Mouse (Mus musculus) embryonic facial prominence, embryonic 13.5 days (tissue): ENCODE data around the gene Polr3a. TPM values are rescaled to one million over a fixed set of nuclear protein-coding genes. Genes with fewer than 3 reads are reported as not detected.

Experiments
- ATAC-seq: fragments of 200-750 bp; cut with Nextera tagmentation; 2 replicates; pipeline ENCODE4 v1.8.0; 2017; ENCODE audit warnings: low read depth; ENCODE audit not compliant: insufficient number of reproducible peaks, insufficient read depth, low FRiP score, low TSS enrichment
- H3K27ac ChIP-seq: fragments of 300-500 bp; sonication (generic); 2 replicates; pipeline ENCODE4 v1.5.1; 2015; ENCODE audit warnings: moderate library complexity, mild to moderate bottlenecking, inconsistent platforms
- H3K27me3 ChIP-seq: fragments of 300-500 bp; sonication (generic); 2 replicates; pipeline ENCODE4 v1.6.1; 2015; ENCODE audit warnings: mild to moderate bottlenecking, inconsistent platforms
- H3K36me3 ChIP-seq: fragments of 300-500 bp; sonication (generic); 2 replicates; pipeline ENCODE4 v1.6.1; 2015; ENCODE audit warnings: mild to moderate bottlenecking, inconsistent platforms
- H3K4me1 ChIP-seq: fragments of 300-500 bp; sonication (generic); 2 replicates; pipeline ENCODE4 v1.6.1; 2015; ENCODE audit warnings: inconsistent platforms
- H3K4me2 ChIP-seq: fragments of 300-500 bp; sonication (generic); 2 replicates; pipeline ENCODE4 v1.6.1; 2015; ENCODE audit warnings: moderate library complexity, mild to moderate bottlenecking, inconsistent platforms
- H3K4me3 ChIP-seq: fragments of 300-500 bp; sonication (generic); 2 replicates; pipeline ENCODE4 v1.5.1; 2015; ENCODE audit warnings: mild to moderate bottlenecking, inconsistent platforms
- H3K9ac ChIP-seq: fragments of 300-500 bp; sonication (generic); 2 replicates; pipeline ENCODE4 v1.6.1; 2015; ENCODE audit warnings: mild to moderate bottlenecking, inconsistent platforms
- H3K9me3 ChIP-seq: fragments of 300-500 bp; sonication (generic); 2 replicates; pipeline ENCODE4 v1.6.1; 2016; ENCODE audit warnings: inconsistent platforms
- WGBS: fragments of 180-500 bp; shearing (Covaris S2); methylation state at CpG from one replicate; pipeline ENCODE4 v1.1.7; 2015; ENCODE audit warnings: mixed read lengths; 5-methylcytosine and 5-hydroxymethylcytosine counted together
- polyA plus RNA-seq: library from polyadenylated mRNA; unstranded; fragments of >200 nt; fragmentation: Nextera tagmentation; extraction: Ambion mirVana; gene quantifications from 2 replicates; pipeline ENCODE4 v1.2.1, GENCODE M21; 2015

The Polr3a gene
- polyA plus RNA-seq, 1 experiment from 2014 or later, result 24.3 TPM

GRCm38 (mm10) chr14:24508070-24508773 is 21.4 kb upstream of the Polr3a start:
- 17% methylated on average over 18 of the region's 18 CpGs for WGBS
- H3K27ac ChIP-seq, result peak overlapping the region; percentile 23; the same call in 1 of the 2 replicates
- no peaks in the 10 kb centered on the region for H3K9me3 ChIP-seq
- H3K36me3 ChIP-seq, result no peaks in the 10 kb centered on the region
- peak overlapping the region; percentile 44; the same call in 1 of the 2 replicates for H3K9ac ChIP-seq
- peak overlapping the region; percentile 21 for H3K4me3 ChIP-seq
- ATAC-seq, result no peak
- peak overlapping the region; percentile 56 for H3K4me2 ChIP-seq
- peaks cover 20% of the 10 kb centered on the region for H3K4me1 ChIP-seq
- H3K27me3 ChIP-seq, result no peaks in the 10 kb centered on the region

GRCm38 (mm10) chr14:24507452-24508069 is 20.7 kb upstream of the Polr3a start:
- Histone ChIP-seq H3K9ac (no peak overlapping the region), H3K4me3 (no peak overlapping the region), H3K9me3 (no peaks in the 10 kb centered on the region), H3K36me3 (no peaks in the 10 kb centered on the region), H3K27me3 (no peaks in the 10 kb centered on the region), H3K4me1 (peaks cover 20% of the 10 kb centered on the region), H3K27ac (peak overlapping the region; percentile 23; the same call in 1 of the 2 replicates), H3K4me2 (peak overlapping the region; percentile 56; the same call in 1 of the 2 replicates)
- 30% methylated on average over 14 of the region's 14 CpGs for WGBS
- no peak for ATAC-seq

GRCm38 (mm10) chr14:24501256-24501655 is 14.4 kb upstream of the Polr3a start:
- 50% methylated on average over 4 of the region's 4 CpGs for WGBS
- peak overlapping the region; percentile 64 for H3K9ac ChIP-seq
- H3K9me3 ChIP-seq, result no peaks in the 10 kb centered on the region
- H3K4me1 ChIP-seq, result peaks cover 17% of the 10 kb centered on the region
- ATAC-seq, result no peak
- H3K36me3 ChIP-seq, result peaks cover 34% of the 10 kb centered on the region
- 0 out of 2 replicates have a peak overlapping the region, but pooled peaks have one; percentile 50 for H3K4me2 ChIP-seq
- H3K4me3 ChIP-seq, result no peak overlapping the region
- H3K27me3 ChIP-seq, result no peaks in the 10 kb centered on the region
- peak overlapping the region; percentile 73 for H3K27ac ChIP-seq

GRCm38 (mm10) chr14:24500845-24501186 is 14.0 kb upstream of the Polr3a start:
- no peaks in the 10 kb centered on the region for H3K27me3 ChIP-seq
- peaks cover 39% of the 10 kb centered on the region for H3K36me3 ChIP-seq
- peak overlapping the region; percentile 18; the same call in 1 of the 2 replicates for H3K4me3 ChIP-seq
- peak overlapping the region; percentile 73 for H3K27ac ChIP-seq
- H3K9ac ChIP-seq, result peak overlapping the region; percentile 64
- 13% methylated on average over 8 of the region's 8 CpGs for WGBS
- peaks cover 17% of the 10 kb centered on the region for H3K4me1 ChIP-seq
- no peak for ATAC-seq
- H3K4me2 ChIP-seq, result peak overlapping the region; percentile 50
- no peaks in the 10 kb centered on the region for H3K9me3 ChIP-seq

GRCm38 (mm10) chr14:24500091-24500844 is 13.4 kb upstream of the Polr3a start:
- Histone ChIP-seq H3K27ac (peak overlapping the region; percentile 73), H3K4me3 (peak overlapping the region; percentile 18; the same call in 1 of the 2 replicates), H3K4me1 (peaks cover 17% of the 10 kb centered on the region), H3K4me2 (peak overlapping the region; percentile 50), H3K9ac (peak overlapping the region; percentile 64), H3K9me3 (no peaks in the 10 kb centered on the region), H3K36me3 (peaks cover 44% of the 10 kb centered on the region), H3K27me3 (no peaks in the 10 kb centered on the region)
- peak; percentile 44; the same call in 1 of the 2 replicates for ATAC-seq
- WGBS, result 11% methylated on average over 18 of the region's 18 CpGs

GRCm38 (mm10) chr14:24499478-24499877 is 12.6 kb upstream of the Polr3a start:
- 45% methylated on average over 9 of the region's 9 CpGs for WGBS
- no peak overlapping the region for H3K4me2 ChIP-seq
- H3K4me3 ChIP-seq, result no peak overlapping the region
- peak overlapping the region; percentile 39; the same call in 1 of the 2 replicates for H3K27ac ChIP-seq
- ATAC-seq, result no peak
- peaks cover 19% of the 10 kb centered on the region for H3K4me1 ChIP-seq
- no peaks in the 10 kb centered on the region for H3K9me3 ChIP-seq
- no peak overlapping the region for H3K9ac ChIP-seq
- no peaks in the 10 kb centered on the region for H3K27me3 ChIP-seq
- H3K36me3 ChIP-seq, result peaks cover 52% of the 10 kb centered on the region

GRCm38 (mm10) chr14:24498561-24499255 is 11.8 kb upstream of the Polr3a start:
- no peaks in the 10 kb centered on the region for H3K9me3 ChIP-seq
- H3K27ac ChIP-seq, result no peak overlapping the region; the same call in 1 of the 2 replicates
- H3K36me3 ChIP-seq, result peaks cover 60% of the 10 kb centered on the region
- H3K4me1 ChIP-seq, result peaks cover 27% of the 10 kb centered on the region
- no peak overlapping the region for H3K4me2 ChIP-seq
- H3K9ac ChIP-seq, result no peak overlapping the region
- H3K4me3 ChIP-seq, result no peak overlapping the region
- ATAC-seq, result no peak
- no peaks in the 10 kb centered on the region for H3K27me3 ChIP-seq
- WGBS, result 60% methylated on average over 5 of the region's 5 CpGs

- H3K4me2 ChIP-seq, result no peak overlapping the region
- WGBS, result 90% methylated on average over 1 of the region's 1 CpGs
- no peak overlapping the region for H3K9ac ChIP-seq
- H3K4me1 ChIP-seq, result peaks cover 40% of the 10 kb centered on the region
- peaks cover 72% of the 10 kb centered on the region for H3K36me3 ChIP-seq
- no peaks in the 10 kb centered on the region for H3K27me3 ChIP-seq
- no peak for ATAC-seq
- H3K27ac ChIP-seq, result no peak overlapping the region
- no peaks in the 10 kb centered on the region for H3K9me3 ChIP-seq
- no peak overlapping the region for H3K4me3 ChIP-seq
Measured at GRCm38 (mm10) chr14:24497443-24497842, 10.6 kb upstream of the Polr3a start.

- no peak overlapping the region for H3K9ac ChIP-seq
- H3K36me3 ChIP-seq, result peaks cover 77% of the 10 kb centered on the region
- 91% methylated on average over 1 of the region's 1 CpGs for WGBS
- H3K27me3 ChIP-seq, result no peaks in the 10 kb centered on the region
- no peaks in the 10 kb centered on the region for H3K9me3 ChIP-seq
- no peak overlapping the region for H3K4me3 ChIP-seq
- H3K4me1 ChIP-seq, result peaks cover 49% of the 10 kb centered on the region
- no peak overlapping the region for H3K4me2 ChIP-seq
- H3K27ac ChIP-seq, result no peak overlapping the region
- no peak for ATAC-seq
Measured at GRCm38 (mm10) chr14:24496507-24496906, 9.6 kb upstream of the Polr3a start.

- Histone ChIP-seq H3K9me3 (no peaks in the 10 kb centered on the region), H3K4me3 (0 out of 2 replicates have a peak overlapping the region, but pooled peaks have one; percentile 3), H3K9ac (peak overlapping the region; percentile 52), H3K36me3 (peaks cover 63% of the 10 kb centered on the region), H3K27ac (no peak overlapping the region), H3K27me3 (no peaks in the 10 kb centered on the region), H3K4me1 (peaks cover 34% of the 10 kb centered on the region), H3K4me2 (peak overlapping the region; percentile 82)
- 85% methylated on average over 9 of the region's 9 CpGs for WGBS
- ATAC-seq, result no peak
Measured at GRCm38 (mm10) chr14:24493256-24493655, 6.4 kb upstream of the Polr3a start.
